Mouse (Mus musculus): ENCODE results near the gene Sel1l.

Sel1l gene

GRCm38 (mm10) chr12:91776342-91776741, 72.6 kb downstream of the Sel1l start:
- DNase-seq: no peak

GRCm38 (mm10) chr12:91774811-91775284, 74.1 kb downstream of the Sel1l start:
- no peak for DNase-seq

DNA sequence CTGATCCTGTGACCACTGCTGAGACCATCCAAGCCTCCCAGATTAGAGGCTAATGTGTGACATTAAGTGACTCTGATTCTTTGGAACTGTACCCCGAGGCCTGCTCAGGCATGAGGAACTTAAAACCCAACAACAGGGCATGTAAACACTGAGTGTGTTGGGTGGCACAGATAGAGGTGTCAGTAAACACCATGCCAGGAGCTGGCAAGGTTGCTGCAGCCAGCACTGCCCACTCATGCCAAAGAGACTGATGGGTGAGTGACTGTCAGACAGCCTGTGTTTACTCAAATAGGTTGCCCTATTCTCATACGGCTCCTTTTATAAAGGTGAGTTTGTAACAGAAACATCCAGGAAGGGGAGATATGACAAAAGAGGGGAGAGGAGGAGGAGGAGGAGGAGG, 80.1 kb downstream of the Sel1l start:
- DNase-seq: no peak

DNA sequence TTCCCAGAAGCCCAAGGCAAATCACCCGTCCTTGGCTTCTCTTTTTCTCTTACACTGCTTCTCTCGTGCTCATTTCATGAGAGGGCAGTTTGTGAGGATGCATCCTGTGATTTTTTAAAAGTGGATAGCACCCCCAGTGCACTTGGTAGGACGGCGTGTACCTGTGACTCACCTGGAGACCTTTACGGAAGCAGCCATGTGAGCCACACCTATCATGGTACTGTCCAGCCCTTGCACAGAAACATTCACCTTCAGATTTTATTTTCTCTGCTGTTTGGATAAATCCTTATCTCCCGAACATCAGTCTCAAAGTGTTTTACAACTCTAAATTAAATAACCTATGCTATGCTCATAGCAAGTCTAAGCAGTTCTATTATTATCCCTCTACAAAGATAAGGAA, 80.8 kb downstream of the Sel1l start:
- no peak for DNase-seq

DNA sequence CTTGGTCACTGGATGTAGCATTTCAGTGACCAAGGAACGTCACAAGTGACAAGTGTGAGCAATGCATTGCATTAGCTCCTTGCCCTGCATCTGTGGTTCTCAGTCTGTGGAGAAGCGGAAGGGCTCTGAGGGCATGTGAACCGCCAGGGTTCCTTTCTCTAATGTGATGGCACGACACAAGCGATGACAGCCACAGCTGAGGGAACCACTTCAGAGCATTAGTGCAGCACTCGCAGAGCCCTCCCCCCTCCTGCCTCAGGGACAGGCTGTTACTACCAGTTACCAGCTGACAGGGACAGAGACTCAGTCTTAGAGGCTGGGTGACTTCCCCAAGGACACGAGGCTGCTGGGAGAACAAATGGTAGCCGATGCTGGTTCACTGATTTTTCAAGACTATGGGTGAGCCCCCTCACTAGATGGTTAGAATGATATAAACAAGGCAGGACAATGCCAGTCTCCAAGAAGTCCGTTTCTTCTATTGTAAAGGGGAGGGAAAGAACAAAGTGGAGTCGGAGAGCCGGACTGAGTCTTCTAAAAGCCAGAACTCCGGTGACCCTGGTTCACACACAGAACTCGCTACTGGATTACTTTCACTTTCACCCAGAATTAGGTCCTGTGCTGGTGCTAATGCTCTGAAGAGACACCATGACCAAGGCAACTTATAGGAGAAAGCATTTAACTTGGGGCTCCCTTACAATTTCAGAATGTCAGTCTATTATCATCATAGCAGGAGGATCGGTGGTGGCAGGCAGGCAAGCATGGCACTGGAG, 82.4 kb downstream of the Sel1l start:
- DNase-seq: peak; percentile 49

DNA sequence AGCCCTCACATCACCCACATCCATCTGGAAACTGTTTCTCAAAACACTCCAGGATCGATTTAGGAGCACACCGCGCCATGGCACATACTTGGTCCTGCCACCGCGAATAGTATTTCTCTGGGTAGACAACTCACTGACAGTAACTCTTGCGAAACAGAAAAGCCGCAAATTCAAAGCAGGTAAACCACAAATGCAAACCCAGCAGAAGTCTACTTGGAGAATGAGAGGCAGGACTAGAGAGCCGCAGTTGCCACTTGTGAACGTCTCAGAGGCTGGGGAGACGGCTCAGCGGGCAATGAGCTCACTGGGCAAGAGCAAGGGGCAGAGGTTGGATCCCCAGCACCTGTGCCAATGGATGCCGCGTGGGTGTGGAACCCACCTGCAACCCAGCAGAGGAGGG, 83.5 kb downstream of the Sel1l start:
- DNase-seq: no peak

DNA sequence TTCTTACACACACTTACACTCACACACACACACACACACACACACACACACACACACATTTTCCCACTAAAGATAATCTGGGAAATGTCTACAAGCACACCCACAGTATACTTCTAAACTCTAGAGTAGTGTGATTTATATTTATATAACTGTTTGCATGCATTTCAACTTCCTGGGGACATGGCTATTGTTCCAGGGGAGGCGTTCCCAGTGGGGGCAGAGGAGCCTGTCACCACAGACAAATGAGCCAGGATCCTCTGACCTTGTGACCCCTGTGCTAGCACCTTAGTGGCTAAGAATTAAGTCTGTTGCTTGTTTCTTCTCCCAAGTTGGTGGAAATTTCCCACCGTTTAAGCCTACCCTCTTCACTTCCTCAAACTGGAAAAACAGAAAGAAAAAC, 83.9 kb downstream of the Sel1l start:
- DNase-seq: no peak

DNA sequence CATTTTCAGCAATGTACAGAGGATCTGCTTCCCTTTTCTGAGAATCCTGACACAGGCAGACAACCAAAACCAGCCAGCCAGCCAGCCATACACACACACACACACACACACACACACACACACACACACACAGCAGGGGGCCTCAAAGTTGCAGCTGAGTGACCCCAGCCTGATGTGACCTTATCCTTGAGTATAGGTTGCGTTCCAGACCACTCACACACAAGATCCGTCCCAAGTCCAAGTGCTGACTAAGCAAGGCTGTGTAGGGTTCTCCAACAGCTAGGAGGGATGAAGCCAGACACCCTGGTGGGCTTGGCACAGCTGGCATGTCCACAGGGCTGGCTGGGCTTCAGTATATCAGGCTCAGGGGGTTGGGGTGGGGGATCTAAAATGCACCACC, 84.5 kb downstream of the Sel1l start:
- DNase-seq: no peak

DNA sequence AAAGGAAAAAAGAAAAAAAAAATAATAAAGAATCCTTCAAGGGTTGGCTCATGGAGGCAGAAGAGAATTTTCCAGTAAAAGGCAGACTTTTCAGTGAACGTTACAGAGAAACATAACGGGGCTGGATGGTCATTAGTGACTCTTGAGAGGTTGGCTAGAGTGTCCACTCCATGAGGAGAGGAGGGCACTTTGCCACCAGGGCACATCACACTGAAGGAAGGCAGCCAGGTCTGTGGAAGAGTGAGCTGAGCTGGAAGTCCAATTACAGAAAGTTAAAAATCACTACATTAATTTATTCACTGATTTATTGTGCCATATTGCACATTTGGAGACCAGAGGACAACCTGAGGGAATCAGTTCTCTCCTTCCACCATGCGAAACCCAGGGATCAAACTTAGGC, 89.1 kb downstream of the Sel1l start:
- DNase-seq: no peak

GRCm38 (mm10) chr12:91757854-91758562, 90.9 kb downstream of the Sel1l start:
- no peak for DNase-seq

DNA sequence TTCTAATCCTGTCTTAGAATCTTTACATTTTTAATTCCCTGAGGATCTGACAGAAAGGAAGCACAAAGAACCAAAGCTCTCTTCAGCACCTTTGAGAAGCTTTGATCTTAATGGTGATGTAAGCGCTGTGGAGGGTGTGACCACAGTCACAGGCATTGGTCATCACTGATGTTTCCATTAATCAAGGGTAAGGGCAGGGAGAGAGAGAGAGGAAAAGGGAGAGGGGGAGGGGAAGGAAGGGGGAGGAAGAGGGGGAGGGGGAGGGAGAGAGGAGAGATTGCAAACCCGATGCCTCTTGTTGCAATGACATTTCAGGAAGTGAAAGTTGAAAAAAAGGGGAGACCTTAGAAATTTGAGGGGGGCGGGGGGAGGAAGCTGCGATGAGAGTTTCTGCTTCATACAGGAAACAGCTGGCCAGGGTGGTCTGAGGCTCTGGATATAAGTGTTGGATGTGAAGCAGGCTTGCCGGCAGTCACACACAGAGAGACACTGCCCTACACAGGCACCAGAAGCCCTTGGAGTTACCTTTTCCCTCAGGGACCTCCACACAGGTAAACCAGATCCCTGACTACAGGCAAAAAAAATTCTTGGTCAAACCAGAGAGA, 92.3 kb downstream of the Sel1l start:
- DNase-seq: no peak
